Mouse (Mus musculus) megakaryocyte, embryonic 14.5 days (primary cell): ENCODE results near the gene Rnf8.

Source experiments
- FLI1 ChIP-seq: IDR thresholded peaks from 2 replicates; pipeline ENCODE4 v1.6.1; 2012; ENCODE audit warnings: low read length, inconsistent platforms, mixed read lengths
- GATA1 ChIP-seq: IDR thresholded peaks from 3 replicates; pipeline ENCODE4 v1.6.1; 2012; ENCODE audit warnings: mixed read lengths, low read length, inconsistent platforms, borderline replicate concordance

- no peak for TF ChIP-seq GATA1
- TF ChIP-seq FLI1 = no peak
Measured at GRCm38 (mm10) chr17:29583569-29583968, 31.0 kb upstream of the Rnf8 start.
